Comparison of ENCODE assay signal across 8 mouse cellular contexts in the genomic region with DNA sequence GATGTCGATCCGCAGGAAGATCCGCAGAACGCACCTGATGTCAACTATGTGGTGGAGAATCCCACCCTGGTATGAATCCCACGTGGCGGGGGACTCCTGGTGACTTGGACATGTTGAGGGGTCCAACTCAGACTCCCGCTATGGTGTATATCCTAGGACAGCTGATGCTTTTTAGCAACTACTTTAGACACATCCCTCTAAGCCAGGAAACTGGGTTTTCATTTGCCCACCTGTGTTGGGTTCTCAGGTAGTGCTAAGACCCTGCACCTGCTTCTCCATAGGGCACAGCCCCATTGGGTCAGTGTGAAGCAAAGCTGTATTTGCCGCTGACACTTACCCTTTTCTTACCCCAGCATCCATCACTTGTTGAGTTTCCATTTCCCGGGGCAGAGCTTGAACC. TPM values are rescaled to one million over a fixed set of nuclear protein-coding genes. Genes with fewer than 3 reads are reported as not detected.
DNase-seq lines count a peak whose midpoint lies in the region; ATAC-seq and TF ChIP-seq lines count a peak whose summit lies in the region.

No protein-coding gene starts in this region.

- H3K4me3 ChIP-seq in neural tube, embryonic 11.5 days (ENCODE audit: low read depth, low read length) = peak overlapping the region; percentile 98
- H3K4me3 ChIP-seq in limb, embryonic 12.5 days (replicated peaks) = peak overlapping the region; percentile 99
- peak overlapping the region; percentile 100 for H3K4me3 ChIP-seq in small intestine, adult 2 months (ENCODE audit: low read depth, low read length)

- peaks cover 12% of the 10 kb centered on the region for H3K4me1 ChIP-seq in neural tube, embryonic 11.5 days (ENCODE audit: control insufficient read depth, insufficient read depth, low read length)
- H3K4me1 ChIP-seq in limb, embryonic 12.5 days (replicated peaks) = peaks cover 20% of the 10 kb centered on the region
- H3K4me1 ChIP-seq in small intestine, adult 2 months (ENCODE audit: control insufficient read depth, insufficient read depth, insufficient read length, low read length) = peaks cover 24% of the 10 kb centered on the region

- H3K27ac ChIP-seq in neural tube, embryonic 11.5 days (ENCODE audit: low read depth, low read length) = no peak overlapping the region; the same call in 1 of the 2 replicates
- peak overlapping the region; percentile 85; the same call in 1 of the 2 replicates for H3K27ac ChIP-seq in limb, embryonic 12.5 days
- no peak overlapping the region for H3K27ac ChIP-seq in small intestine, adult 2 months (ENCODE audit: insufficient read depth, low read depth, low read length)

- no peak for ATAC-seq in neural tube, embryonic 11.5 days (ENCODE audit: insufficient read depth, low FRiP score, low TSS enrichment)
- no peak for ATAC-seq in limb, embryonic 12.5 days (ENCODE audit: insufficient number of reproducible peaks, insufficient read depth, low FRiP score, low TSS enrichment, low read depth)

- DNase-seq in adrenal gland, postnatal 14 days = peak; percentile 9
- no peak for DNase-seq in adrenal gland, postnatal 4 days (ENCODE audit: low spot score in 2 of 2)
- no peak for DNase-seq in neural tube, embryonic 11.5 days (ENCODE audit: low spot score)
- no peak for DNase-seq in neural tube, embryonic 10.5 days (ENCODE audit: extremely low spot score, low spot score)
- DNase-seq in cerebellum, adult 11-12 months = no peak
- DNase-seq in gastrocnemius, adult 8-10 months (ENCODE audit: low spot score in 2 of 2) = no peak

- H3K36me3 ChIP-seq in neural tube, embryonic 11.5 days (ENCODE audit: control insufficient read depth, insufficient read depth, low read length) = peaks cover 11% of the 10 kb centered on the region
- peaks cover 62% of the 10 kb centered on the region for H3K36me3 ChIP-seq in limb, embryonic 12.5 days
- H3K36me3 ChIP-seq in small intestine, adult 2 months (ENCODE audit: control insufficient read depth, insufficient read depth, low read length) = peaks cover 29% of the 10 kb centered on the region

- H3K9me3 ChIP-seq in neural tube, embryonic 11.5 days (ENCODE audit: control insufficient read depth, low read length) = no peaks in the 10 kb centered on the region
- no peaks in the 10 kb centered on the region for H3K9me3 ChIP-seq in limb, embryonic 12.5 days

- WGBS in neural tube, embryonic 11.5 days = 45% methylated on average over 9 of the region's 9 CpGs
- WGBS in limb, embryonic 12.5 days = 38% methylated on average over 9 of the region's 9 CpGs
- 32% methylated on average over 9 of the region's 9 CpGs for WGBS in small intestine, adult 2 months

- H3K27me3 ChIP-seq in neural tube, embryonic 11.5 days (ENCODE audit: control insufficient read depth, insufficient read depth, low read length) = no peaks in the 10 kb centered on the region
- no peaks in the 10 kb centered on the region for H3K27me3 ChIP-seq in limb, embryonic 12.5 days
- H3K27me3 ChIP-seq in small intestine, adult 2 months (ENCODE audit: control insufficient read depth, insufficient read depth, low read length) = no peaks in the 10 kb centered on the region

- H3K4me2 ChIP-seq in neural tube, embryonic 11.5 days (ENCODE audit: low read depth) = peak overlapping the region; percentile 98
- peak overlapping the region; percentile 95 for H3K4me2 ChIP-seq in limb, embryonic 12.5 days

- no peak for TF ChIP-seq POLR2A in small intestine, adult 2 months (IDR thresholded peaks at IDR 0.05; ENCODE audit: low read depth, low read length)

- H3K9ac ChIP-seq in neural tube, embryonic 11.5 days (ENCODE audit: low read length) = peak overlapping the region; percentile 91
- peak overlapping the region; percentile 89 for H3K9ac ChIP-seq in limb, embryonic 12.5 days (replicated peaks)

- no peak for TF ChIP-seq CTCF in small intestine, adult 2 months (IDR thresholded peaks at IDR 0.05; ENCODE audit: extremely low read depth, insufficient read length, insufficient replicate concordance, low read depth, low read length)

RNA-seq across cellular contexts. Expression of gene Gps1, which starts 1.1 kb away (rescaled TPM):
- 101 and 107 TPM in 2 replicates for total RNA-seq in adrenal gland, postnatal 14 days (2021)
- 100 to 1,000 TPM; 109 to 111 TPM for total RNA-seq in adrenal gland, postnatal 4 days (2021)
- 286 and 291 TPM in 2 replicates for polyA plus RNA-seq in neural tube, embryonic 11.5 days (2014; fragmentation: Nextera tagmentation; extraction: Ambion mirVana)
- polyA plus RNA-seq in limb, embryonic 12.5 days (2016; fragmentation: Nextera tagmentation; extraction: Ambion mirVana) = 233 and 242 TPM in 2 replicates
- polyA plus RNA-seq in small intestine, adult 2 months (2012; rRNA removed) = 57.5 and 86.4 TPM in 2 replicates
- total RNA-seq in gastrocnemius, adult 8-10 months (2022) = 10 to 100 TPM; 65.4 to 71.6 (median 69.3) TPM

RNA-seq across cellular contexts. Expression of gene Rfng, which starts 1.1 kb away (rescaled TPM):
- 18.5 and 18.6 TPM in 2 replicates for total RNA-seq in adrenal gland, postnatal 14 days (2021)
- total RNA-seq in adrenal gland, postnatal 4 days (2021) = 10 to 100 TPM; 18.9 to 22.7 TPM
- 36.7 and 40.5 TPM in 2 replicates for polyA plus RNA-seq in neural tube, embryonic 11.5 days (2014; fragmentation: Nextera tagmentation; extraction: Ambion mirVana)
- 36.2 and 42.1 TPM in 2 replicates for polyA plus RNA-seq in limb, embryonic 12.5 days (2016; fragmentation: Nextera tagmentation; extraction: Ambion mirVana)
- 41.0 and 90.5 TPM in 2 replicates for polyA plus RNA-seq in small intestine, adult 2 months (2012; rRNA removed)
- 10 to 100 TPM; 10.8 to 13.6 (median 13.1) TPM for total RNA-seq in gastrocnemius, adult 8-10 months (2022)

RNA-seq across cellular contexts. Expression of gene Dus1l, which starts 11.1 kb away (rescaled TPM):
- 64.5 and 70.5 TPM in 2 replicates for total RNA-seq in adrenal gland, postnatal 14 days (2021)
- total RNA-seq in adrenal gland, postnatal 4 days (2021) = 10 to 100 TPM; 66.8 to 71.1 TPM
- polyA plus RNA-seq in neural tube, embryonic 11.5 days (2014; fragmentation: Nextera tagmentation; extraction: Ambion mirVana) = 83.4 and 84.7 TPM in 2 replicates
- 73.4 and 77.6 TPM in 2 replicates for polyA plus RNA-seq in limb, embryonic 12.5 days (2016; fragmentation: Nextera tagmentation; extraction: Ambion mirVana)
- polyA plus RNA-seq in small intestine, adult 2 months (2012; rRNA removed) = 24.1 and 29.0 TPM in 2 replicates
- total RNA-seq in gastrocnemius, adult 8-10 months (2022) = 10 to 100 TPM; 29.0 to 36.8 (median 35.0) TPM

RNA-seq across cellular contexts. Expression of gene Hmga1b, which starts 22.6 kb away (rescaled TPM):
- total RNA-seq in adrenal gland, postnatal 14 days (2021) = 20.9 and 46.6 TPM in 2 replicates
- total RNA-seq in adrenal gland, postnatal 4 days (2021) = 10 to 100 TPM; 20.2 to 49.6 TPM
- polyA plus RNA-seq in neural tube, embryonic 11.5 days (2014; fragmentation: Nextera tagmentation; extraction: Ambion mirVana) = 7.7 and 8.6 TPM in 2 replicates
- 6.4 and 8.4 TPM in 2 replicates for polyA plus RNA-seq in limb, embryonic 12.5 days (2016; fragmentation: Nextera tagmentation; extraction: Ambion mirVana)
- polyA plus RNA-seq in small intestine, adult 2 months (2012; rRNA removed) = 1.4 and 58.5 TPM in 2 replicates
- 10 to 100 TPM; 14.8 to 40.9 (median 19.1) TPM for total RNA-seq in gastrocnemius, adult 8-10 months (2022)

RNA-seq across cellular contexts. Expression of gene Fasn, which starts 39.2 kb away (rescaled TPM):
- 94.1 and 150 TPM in 2 replicates for total RNA-seq in adrenal gland, postnatal 14 days (2021)
- 10 to 100 TPM; 86.7 to 96.3 TPM for total RNA-seq in adrenal gland, postnatal 4 days (2021)
- 108 and 125 TPM in 2 replicates for polyA plus RNA-seq in neural tube, embryonic 11.5 days (2014; fragmentation: Nextera tagmentation; extraction: Ambion mirVana)
- polyA plus RNA-seq in limb, embryonic 12.5 days (2016; fragmentation: Nextera tagmentation; extraction: Ambion mirVana) = 70.3 and 79.1 TPM in 2 replicates
- polyA plus RNA-seq in small intestine, adult 2 months (2012; rRNA removed) = 151 and 154 TPM in 2 replicates
- 10 to 100 TPM in 2 of 4 experiments, 1 to 10 TPM in 2; 8.4 to 12.2 (median 9.4) TPM for total RNA-seq in gastrocnemius, adult 8-10 months (2022)
